Mouse (Mus musculus) c-Kit-positive CD71-negative TER-119-negative erythroid progenitor cells, embryonic 14.5 days (primary cell): Measurements from ENCODE around the gene Lyar.

Experiments used
- DNase-seq: peaks from one replicate; pipeline ENCODE4 v3.0.0-alpha.2; 2013; ENCODE audit warnings: low read depth

The Lyar gene

GRCm38 (mm10) chr5:38255644-38256043 lies 35.4 kb downstream of the Lyar start:
- DNase-seq, result no peak

GRCm38 (mm10) chr5:38256551-38256950 lies 36.3 kb downstream of the Lyar start:
- no peak for DNase-seq

DNA sequence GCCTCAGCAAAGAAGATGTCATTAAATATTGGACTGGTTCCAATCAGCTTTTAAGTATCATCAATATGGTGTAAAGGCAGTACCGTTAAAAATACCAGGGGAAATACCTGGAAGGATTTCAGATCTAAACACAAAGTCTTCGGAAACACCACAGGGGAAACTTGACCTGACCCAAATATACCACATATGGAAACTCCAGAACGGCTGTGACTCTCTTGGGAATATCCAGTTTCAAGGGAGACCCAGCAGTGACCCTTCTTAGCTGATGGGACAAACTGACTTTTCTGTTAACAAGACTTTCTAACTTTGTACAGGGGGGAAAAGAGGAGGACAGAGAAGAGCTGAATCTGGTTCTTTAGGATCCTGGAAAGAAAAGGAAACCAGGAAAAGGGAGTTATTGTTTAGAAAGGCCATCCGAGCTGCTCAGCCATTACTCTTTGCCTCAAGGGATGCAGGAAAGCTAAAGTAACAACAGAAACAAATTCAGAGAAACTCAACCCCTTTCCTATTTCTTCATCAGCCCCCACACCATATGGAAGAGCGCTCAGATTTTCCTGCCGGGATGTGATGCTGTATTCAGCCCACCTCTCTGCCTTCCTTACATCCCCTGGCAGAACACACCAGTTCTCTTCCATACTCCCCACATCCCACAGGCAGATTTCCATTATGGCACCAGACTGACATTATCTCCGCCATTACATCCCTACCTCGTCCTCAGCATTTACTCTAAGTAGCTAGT lies 37.9 kb downstream of the Lyar start:
- DNase-seq, result no peak

GRCm38 (mm10) chr5:38258773-38259146 lies 38.5 kb downstream of the Lyar start:
- no peak for DNase-seq

DNA sequence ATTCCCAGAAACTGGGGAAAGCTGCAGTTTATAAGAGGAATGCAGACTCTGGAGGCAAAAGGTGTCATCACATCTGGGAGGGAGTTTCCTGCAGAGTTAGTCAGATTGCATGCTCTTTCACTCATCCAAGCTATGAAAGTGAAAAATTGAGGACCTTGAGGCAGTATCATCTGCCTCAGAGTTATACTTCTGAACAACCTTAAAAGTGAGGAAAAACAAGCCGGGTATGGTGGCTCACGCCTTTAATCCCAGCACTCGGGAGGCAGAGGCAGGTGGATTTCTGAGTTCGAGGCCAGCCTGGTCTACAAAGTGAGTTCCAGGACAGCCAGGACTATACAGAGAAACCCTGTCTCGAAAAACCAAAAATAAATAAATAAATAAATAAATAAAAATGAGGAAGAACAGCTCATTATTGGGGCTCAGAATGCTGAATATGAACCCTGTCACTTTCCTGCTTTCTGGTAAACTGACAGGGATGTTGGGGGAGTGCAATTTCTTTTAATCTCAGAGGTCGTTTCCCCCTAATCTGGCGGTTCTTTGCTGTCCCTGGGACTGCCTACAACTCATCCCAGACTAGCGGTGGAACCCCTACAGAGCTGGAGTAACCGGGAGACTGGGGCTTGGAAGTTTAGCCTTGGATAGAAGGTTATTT lies 39.3 kb downstream of the Lyar start:
- DNase-seq, result no peak

DNA sequence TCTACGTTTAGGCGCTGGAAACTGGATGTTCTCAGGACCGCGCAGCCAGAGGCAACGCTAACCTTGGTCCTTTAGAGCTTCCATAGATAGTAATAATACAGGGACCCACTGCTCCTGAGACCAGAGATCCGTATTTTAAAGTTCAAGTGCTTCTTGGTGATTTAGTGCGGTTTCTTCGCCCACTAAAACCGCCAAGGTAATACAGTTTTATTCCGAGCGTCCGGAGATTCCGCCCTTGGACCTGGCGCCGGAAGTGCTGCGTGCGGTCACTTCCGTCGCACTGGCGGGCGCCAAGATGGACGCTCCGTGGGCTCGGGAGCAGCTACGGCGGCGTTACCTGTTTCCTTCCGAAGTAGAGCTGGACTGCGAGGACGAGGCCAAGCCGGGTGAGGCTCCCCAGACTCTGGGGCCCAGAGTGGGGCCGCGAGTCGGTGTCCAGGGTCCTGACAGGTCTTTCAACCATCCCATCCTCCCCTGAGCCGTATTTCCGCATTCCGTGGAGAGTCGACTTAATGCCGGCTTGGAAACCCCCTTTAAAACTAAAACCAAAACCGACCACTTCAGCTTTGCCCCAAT lies 39.9 kb downstream of the Lyar start, which contains the start of gene Tmem128:
TSS of gene Tmem128 (plus strand) at position 79 of the 576 bp plus-strand sequence.
- no peak for DNase-seq

- no peak for DNase-seq
These were observed 50.7 kb downstream of the Lyar start for GRCm38 (mm10) chr5:38270942-38271341.

DNA sequence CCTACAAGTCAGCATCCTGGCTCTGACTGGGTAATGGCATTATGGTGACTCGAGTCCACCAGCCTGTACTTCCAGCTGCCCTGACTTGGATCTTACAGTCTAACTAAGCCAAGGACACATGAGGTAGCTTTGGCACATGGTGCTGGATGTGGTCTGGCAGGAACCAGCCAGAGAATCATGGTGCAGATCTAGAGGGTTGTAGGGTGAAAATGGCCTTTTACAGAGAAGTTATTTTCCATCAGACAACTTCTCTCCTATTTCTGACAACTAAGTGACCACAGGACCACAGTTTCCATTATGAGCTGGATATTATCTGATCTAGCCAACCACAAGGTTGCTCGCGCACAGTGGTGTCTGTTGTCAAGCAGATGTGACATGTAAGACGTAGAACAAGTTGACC lies 53.6 kb downstream of the Lyar start:
- DNase-seq, result no peak

DNA sequence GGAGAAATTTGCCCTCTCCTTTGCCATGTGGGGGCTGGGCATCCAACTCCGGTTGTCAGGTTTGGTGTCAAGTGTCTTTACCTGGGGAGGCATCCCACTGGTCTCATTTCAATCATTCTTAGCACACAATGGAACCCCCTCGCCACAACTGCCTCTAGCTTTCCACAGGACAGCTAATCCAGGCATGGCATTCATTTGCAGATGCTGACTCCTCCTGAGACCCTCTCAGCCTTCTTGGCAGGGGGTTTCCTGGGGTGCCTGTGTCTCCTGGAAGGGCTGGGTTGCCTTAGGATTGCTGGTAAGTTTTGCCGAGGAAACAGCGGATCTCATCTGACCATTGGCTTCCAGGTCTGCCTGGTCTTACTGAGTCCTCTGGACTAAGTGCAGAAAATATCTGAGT lies 55.5 kb downstream of the Lyar start, which contains the start of gene Otop1:
TSS of gene Otop1 (plus strand) at position 202 of the 400 bp plus-strand sequence.
- DNase-seq, result no peak

DNA sequence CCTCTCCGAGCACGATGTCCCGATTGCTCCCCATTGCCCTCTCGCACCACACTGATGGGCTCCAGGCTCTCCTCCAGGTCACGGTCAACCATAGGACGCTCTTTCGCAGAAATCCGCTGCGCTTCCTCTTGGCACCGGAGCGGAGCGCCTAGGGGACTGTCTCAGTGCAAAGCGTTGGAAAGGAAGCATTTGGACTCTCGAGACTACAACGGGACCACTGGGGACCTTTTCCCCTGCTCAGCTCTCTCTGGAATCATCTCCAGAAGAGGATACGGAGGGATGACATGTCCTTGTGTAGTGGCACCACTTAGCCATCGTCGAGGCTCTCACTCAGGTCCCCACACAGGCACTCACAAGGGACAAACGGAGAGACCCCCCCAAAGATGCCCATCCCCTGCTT lies 56.2 kb downstream of the Lyar start:
- no peak for DNase-seq

DNA sequence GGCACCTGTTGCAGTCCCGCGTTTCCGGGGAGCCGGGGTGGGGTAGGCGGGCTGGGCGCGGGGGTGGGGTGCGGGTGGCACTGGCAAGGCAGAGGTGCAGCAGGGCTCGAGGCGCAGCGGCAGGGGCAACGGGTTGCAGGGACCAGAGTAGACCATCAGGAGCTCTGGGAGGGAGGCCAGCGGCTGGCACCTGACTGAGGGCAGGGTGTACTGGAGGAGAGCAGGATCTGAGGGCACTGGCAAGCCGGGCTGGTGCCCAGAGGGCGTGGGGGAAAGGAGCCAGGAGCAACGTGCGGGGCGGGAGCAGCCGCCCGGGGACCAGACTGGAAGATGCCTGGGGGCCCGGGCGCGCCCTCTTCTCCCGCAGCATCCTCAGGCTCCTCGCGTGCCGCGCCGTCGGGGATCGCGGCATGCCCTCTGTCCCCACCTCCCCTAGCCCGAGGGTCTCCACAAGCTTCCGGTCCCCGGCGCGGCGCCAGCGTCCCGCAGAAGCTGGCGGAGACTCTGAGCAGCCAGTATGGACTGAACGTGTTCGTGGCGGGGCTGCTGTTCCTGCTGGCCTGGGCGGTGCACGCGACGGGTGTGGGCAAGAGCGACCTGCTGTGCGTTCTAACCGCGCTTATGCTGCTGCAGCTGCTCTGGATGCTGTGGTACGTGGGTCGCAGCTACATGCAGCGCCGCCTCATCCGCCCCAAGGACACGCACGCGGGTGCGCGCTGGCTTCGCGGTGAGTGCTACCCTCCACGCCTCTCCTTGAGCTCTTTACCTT lies 57.0 kb downstream of the Lyar start:
- DNase-seq, result no peak

- no peak for DNase-seq
These were observed 57.8 kb downstream of the Lyar start for GRCm38 (mm10) chr5:38277936-38278600.

DNA sequence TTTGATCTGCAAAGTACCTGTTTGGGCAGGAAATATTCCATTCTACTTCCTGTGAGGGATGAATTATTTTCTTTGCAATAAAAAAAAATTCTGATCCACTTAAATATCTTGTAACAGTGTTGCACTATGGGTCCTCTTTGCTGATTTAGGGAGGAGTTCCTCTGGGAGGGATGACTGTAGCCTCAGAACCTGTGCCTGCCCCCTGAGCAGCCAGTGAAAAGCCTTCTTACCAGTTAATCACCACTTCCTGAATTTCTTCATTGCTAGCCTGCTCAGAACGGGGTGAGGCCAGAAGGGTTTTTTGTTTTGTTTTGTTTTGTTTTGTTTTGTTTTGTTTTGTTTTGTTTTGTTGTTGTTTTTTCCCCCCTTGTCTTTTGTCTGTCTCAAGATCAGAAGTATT lies 59.8 kb downstream of the Lyar start:
- DNase-seq, result no peak
